Mouse (Mus musculus): ENCODE measurements at regions not wholly inside any gene's neighbourhood (a gene's known extent, or its start where the extent isn't known, plus 50 kb on each side); places are given as distances from the start of the nearest gene placed in this dataset.
"Not testable (repeated sequence)": the region's sequence is repeated elsewhere in the genome, so short reads cannot be mapped to it uniquely, and the experiment has no call there.

- no peak for DNase-seq (ENCODE audit: low read depth, low spot score)
These were observed 161.5 kb downstream of the Cartpt start for GRCm38 (mm10) chr13:99739420-99739819.

GRCm38 (mm10) chr13:99737271-99737670 is 163.6 kb downstream of the Cartpt start:
- DNase-seq (ENCODE audit: low read depth, low spot score) = no peak

- DNase-seq (ENCODE audit: low read depth, low spot score) = no peak
These were observed 171.7 kb downstream of the Cartpt start for GRCm38 (mm10) chr13:99729145-99729544.

- DNase-seq (ENCODE audit: low read depth, low spot score) = no peak
These were observed 176.6 kb downstream of the Cartpt start for GRCm38 (mm10) chr13:99724245-99724644.

GRCm38 (mm10) chr13:99723237-99723981 is 177.5 kb downstream of the Cartpt start:
- DNase-seq (ENCODE audit: low read depth, low spot score) = no peak

GRCm38 (mm10) chr13:99720566-99720965 is 180.3 kb downstream of the Cartpt start:
- no peak for DNase-seq (ENCODE audit: low read depth, low spot score)

GRCm38 (mm10) chr13:99696559-99696890 is 180.2 kb upstream of the Map1b start:
- DNase-seq (ENCODE audit: low read depth, low spot score) = no peak

GRCm38 (mm10) chr13:99695874-99696558 is 179.7 kb upstream of the Map1b start:
- DNase-seq (ENCODE audit: low read depth, low spot score) = no peak

- no peak for DNase-seq (ENCODE audit: low read depth, low spot score)
These were observed 163.6 kb upstream of the Map1b start for GRCm38 (mm10) chr13:99679934-99680333.

- peak; percentile 43 for DNase-seq (ENCODE audit: low read depth, low spot score)
These were observed 163.1 kb upstream of the Map1b start for GRCm38 (mm10) chr13:99679430-99679829.

- DNase-seq (ENCODE audit: low read depth, low spot score) = peak; percentile 62
These were observed 160.1 kb upstream of the Map1b start for GRCm38 (mm10) chr13:99676393-99676792.

- DNase-seq (ENCODE audit: low read depth, low spot score) = peak; percentile 7
These were observed 159.6 kb upstream of the Map1b start for GRCm38 (mm10) chr13:99675951-99676350.

GRCm38 (mm10) chr13:99672714-99673113 is 156.4 kb upstream of the Map1b start:
- no peak for DNase-seq (ENCODE audit: low read depth, low spot score)

- DNase-seq (ENCODE audit: low read depth, low spot score) = no peak
These were observed 155.4 kb upstream of the Map1b start for GRCm38 (mm10) chr13:99671747-99672146.

GRCm38 (mm10) chr13:99669987-99670534 is 153.7 kb upstream of the Map1b start:
- no peak for DNase-seq (ENCODE audit: low read depth, low spot score)

- DNase-seq (ENCODE audit: low read depth, low spot score) = no peak
These were observed 152.3 kb upstream of the Map1b start for GRCm38 (mm10) chr13:99668613-99669012.

GRCm38 (mm10) chr13:99666086-99666485 is 149.7 kb upstream of the Map1b start:
- DNase-seq (ENCODE audit: low read depth, low spot score) = no peak

- not testable (repeated sequence) for DNase-seq (ENCODE audit: low read depth, low spot score)
These were observed 147.1 kb upstream of the Map1b start for GRCm38 (mm10) chr13:99663422-99663821.

- no peak for DNase-seq (ENCODE audit: low read depth, low spot score)
These were observed 131.4 kb upstream of the Map1b start for GRCm38 (mm10) chr13:99647661-99648204.

GRCm38 (mm10) chr13:99644771-99645170 is 128.4 kb upstream of the Map1b start:
- no peak for DNase-seq (ENCODE audit: low read depth, low spot score)

GRCm38 (mm10) chr13:99642811-99643210 is 126.5 kb upstream of the Map1b start:
- no peak for DNase-seq (ENCODE audit: low read depth, low spot score)

GRCm38 (mm10) chr13:99642301-99642700 is 126.0 kb upstream of the Map1b start:
- DNase-seq (ENCODE audit: low read depth, low spot score) = no peak

All from ZHBTc4 (cell line).